Mouse (Mus musculus) ES-E14 (cell line): ENCODE results near the gene Pgd.

ENCODE experiments used
- CHD2 ChIP-seq: IDR thresholded peaks from 2 replicates; pipeline ENCODE4 v1.6.1; 2014; ENCODE audit warnings: mild to moderate bottlenecking, low read depth, low read length, inconsistent platforms
- MAFK ChIP-seq: IDR thresholded peaks from 2 replicates; pipeline ENCODE4 v1.6.1; 2014; ENCODE audit warnings: mild to moderate bottlenecking, low read depth, low read length, inconsistent platforms; ENCODE audit not compliant: insufficient read depth
- ZNF384 ChIP-seq: IDR thresholded peaks from 2 replicates; pipeline ENCODE4 v1.6.1; 2012; ENCODE audit warnings: low read depth, low read length, inconsistent platforms

DNA sequence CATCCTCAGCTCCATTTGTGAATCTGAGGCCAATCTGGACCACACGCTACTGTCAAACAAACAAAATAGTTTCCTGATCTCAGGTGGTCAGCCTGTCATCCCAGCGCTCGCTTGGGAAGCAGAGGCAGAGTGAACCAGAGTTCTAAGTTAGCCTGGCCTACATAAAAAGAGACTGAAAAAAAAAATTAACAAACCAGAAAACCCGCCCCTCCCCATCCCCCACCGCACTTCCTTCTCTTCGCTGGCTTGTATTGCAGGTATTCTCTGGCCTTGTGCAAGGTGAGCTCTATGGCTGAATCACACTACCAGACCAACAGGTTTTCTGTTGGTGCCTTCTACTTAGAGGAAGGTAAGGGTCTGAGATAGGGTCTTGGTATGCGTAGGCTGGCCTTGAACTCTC, 19.0 kb downstream of the Pgd start:
- TF ChIP-seq CHD2 (no peak), MAFK (no peak), ZNF384 (no peak)
